Mouse (Mus musculus) cerebellum, postnatal 10 days (tissue): Measurements from ENCODE around the gene Tgfb2.

Experiments
- DNase-seq, 2 experiments: peaks; one replicate each; pipeline ENCODE4 v3.0.0; 2021; ENCODE audit warnings: mixed read lengths in 2 of 2

Tgfb2 gene

DNA sequence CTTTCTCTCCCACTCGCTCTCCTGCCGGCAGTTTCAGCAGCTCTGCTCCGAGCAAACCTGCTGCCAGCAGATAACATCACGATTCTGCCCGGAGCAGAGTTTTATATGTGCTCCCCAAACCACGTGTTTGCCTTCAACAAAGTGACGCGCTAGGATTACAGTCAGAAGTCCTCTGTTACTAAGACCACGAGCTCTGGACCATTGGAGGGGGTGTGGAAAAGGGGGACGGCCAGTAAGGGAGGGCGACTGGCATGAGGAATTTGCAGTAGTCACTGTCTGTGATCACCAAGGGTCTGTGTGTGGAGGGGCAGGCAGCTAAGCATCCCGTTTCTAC lies at the start of gene Tgfb2:
Tgfb2 (minus strand) TSS at position 75 of the 334 bp plus-strand sequence.
- peak in 1 of 2 experiments; percentile 42 for DNase-seq

DNA sequence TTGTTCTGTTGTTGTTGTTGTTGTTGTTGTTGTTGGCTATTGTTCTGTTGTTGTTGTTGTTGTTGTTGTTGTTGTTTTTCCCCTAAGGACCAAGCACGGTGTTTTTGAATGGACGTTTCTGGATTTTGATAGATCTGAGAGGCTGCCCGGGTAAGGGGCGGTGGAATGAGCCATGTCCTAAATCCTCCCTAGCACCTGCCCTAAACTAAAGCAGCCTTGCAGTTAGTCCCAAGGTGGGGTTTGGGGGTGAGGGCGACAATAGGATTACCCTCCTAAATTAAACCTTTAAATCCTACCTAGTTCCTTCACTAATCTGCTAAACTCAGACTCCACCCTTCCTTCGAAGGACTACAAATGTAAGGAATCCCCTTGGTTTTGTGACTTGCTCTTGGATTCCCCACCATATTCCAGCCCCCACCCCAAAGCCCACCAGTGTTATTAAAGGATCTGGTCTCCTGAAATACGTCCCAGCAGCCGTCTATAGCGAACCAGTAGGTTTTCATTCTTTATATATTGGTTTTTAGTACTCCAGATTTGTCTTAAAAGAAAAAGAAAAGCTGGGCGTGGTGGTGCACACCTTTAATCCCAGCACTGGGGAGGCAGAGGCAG lies 44.0 kb upstream of the Tgfb2 start:
- peak in 1 of 2 experiments; percentile 23 for DNase-seq

DNA sequence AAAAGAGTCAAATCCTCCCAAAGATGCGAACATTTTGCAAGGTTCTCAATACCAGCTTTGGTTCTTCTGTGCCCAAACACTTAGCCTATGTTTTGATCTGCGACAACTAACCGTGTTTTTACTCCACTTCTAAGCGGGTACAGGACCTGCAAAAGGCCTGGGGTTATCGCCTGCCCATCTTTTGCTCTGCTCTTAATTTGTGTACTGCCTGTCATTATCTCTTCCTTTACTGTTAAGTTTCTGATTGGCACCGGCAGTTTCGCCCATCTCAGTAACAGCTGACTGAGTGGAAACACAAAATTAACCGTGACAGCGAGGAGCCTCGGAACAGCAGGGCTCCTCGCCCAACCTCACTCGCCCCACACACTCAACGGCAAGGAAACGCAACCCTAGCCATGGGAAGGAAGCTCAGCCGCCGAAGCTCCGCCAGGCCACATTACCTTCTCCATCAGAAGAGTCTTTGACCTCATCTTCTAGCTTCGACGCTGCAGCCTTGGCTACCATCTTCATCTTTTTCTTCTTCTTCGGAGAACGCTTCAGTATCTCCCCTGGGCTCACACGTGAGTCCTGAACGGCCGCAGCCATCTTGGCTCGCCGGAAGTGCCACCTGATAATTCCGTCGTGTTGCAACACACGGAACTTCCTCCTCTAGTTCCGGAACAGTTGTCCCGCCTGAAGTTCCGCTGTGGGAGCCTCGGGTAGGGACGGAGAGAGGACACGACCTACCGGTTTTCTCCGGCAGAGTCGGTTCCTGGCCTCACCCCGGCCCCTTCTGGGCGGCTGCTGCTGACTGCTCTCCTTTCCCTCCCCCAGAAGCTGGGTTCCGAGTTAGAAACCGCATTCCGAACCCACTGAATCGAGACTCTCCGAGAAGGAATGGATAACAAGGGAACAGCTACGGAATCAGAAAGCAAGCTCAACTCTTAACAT lies 43.2 kb upstream of the Tgfb2 start, which contains the start of gene Rrp15:
Rrp15 (minus strand) TSS at position 635 of the 930 bp plus-strand sequence.
- peak; percentile 89 to 90 for DNase-seq

DNA sequence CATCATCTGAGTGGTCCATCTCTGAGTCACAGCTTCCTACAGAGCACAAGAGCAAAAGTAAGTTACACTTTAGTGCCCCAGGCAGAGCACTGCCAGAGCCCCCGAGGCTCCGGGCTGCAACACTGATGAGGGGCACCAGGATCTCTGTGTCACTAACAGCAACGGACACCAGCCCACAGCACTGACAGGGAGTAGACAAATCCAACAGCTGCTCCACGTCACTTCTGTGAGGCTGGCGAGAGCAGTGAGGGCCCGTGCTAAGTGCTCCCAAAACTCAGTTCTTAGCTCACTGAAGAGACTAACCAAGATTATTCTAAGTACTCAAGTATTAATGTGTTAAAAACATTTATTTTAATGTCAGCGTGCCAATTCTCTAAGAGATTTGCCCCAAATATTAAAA lies 34.0 kb upstream of the Tgfb2 start:
- no peak for DNase-seq

DNA sequence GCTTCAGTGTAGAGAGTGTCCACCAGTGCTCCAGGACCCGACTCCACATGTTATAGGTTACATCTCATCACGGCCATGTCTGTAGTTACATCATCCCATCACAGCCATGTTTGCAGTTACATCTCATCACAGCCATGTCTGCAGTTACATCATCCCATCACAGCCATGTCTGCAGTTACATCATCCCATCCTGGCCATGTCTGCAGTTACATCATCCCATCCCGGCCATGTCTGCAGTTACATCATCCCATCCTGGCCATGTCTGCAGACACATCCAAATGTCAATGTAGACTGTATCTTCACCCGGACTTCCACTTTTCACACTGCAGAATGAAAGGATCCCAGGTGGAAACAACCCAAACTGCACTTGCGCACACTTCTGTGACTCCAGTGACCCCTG lies 29.7 kb upstream of the Tgfb2 start:
- no peak for DNase-seq

DNA sequence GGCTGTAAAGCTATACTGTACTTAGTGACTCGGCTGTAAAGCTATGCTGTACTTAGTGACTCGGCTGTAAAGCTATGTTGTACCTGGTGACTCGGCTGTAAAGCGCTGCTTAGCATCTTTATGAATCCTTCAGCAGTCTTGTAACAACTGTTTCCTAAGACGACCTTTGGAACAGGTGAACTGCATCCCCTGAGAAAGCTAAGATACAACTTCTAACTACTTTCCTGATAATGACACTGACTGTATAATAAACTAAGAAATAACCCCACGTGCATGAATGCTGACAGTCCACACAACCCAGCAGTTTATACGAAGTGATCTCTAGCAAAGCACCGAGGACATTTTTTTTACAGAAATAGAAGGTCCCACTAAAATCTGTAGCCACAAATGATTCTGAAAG lies 27.3 kb upstream of the Tgfb2 start:
- DNase-seq, result no peak

DNA sequence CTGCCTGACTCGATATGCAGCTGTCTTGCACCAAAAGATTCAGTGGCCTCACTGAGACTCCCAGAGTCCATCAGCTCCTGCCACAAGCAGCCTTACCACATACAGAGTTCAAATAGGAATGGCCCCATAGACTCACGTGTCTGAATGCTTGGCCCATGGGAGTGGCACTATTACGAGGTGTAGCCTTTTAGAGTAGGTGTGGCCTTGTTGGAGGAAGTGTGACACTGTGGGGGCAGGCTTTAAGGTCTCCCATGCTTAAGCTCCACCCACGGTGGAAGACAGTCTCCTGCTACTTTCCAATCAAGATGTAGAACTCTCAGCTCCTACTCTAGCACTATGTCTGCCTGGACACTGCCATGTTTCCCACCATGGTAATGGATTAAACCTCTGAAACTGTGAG lies 23.0 kb upstream of the Tgfb2 start:
- DNase-seq, result no peak

DNA sequence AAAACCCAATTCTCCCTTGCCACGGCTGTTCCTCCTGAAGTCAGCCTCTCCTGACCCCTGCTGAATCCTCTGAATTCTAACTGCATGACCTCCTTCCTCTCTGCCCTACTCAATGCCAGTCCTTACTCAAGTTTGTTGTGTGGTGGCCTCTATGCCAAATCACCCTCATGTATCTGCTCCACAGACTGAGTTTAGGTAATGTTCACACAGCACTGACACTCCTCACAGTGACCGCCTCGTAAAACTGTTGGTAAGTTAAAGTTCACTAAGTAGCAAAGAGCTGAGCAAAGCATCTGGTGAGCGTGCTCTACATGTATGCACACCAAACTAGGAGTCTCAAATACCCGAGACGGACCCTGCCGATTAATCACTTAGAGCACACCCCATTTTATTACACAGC lies 20.3 kb upstream of the Tgfb2 start:
- no peak for DNase-seq

DNA sequence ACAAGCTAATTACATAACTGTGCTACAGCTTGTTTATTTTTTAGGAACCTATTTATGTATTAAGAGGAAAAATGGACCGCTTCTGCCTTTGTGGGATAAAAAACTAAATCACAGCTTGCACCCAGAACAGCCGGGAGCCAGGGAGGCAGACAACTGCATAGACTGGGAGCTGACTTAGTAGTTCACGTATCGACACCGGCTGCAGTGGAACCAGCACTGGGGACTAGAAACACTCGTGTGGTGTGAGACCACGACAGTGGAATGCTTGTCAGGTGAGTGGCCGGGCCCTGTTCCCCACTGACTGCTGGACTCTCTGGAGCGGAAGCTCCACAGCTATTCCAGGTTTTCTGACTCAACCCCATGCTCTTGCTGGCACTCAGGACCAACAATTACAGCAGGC lies 16.5 kb upstream of the Tgfb2 start:
- DNase-seq, result no peak

DNA sequence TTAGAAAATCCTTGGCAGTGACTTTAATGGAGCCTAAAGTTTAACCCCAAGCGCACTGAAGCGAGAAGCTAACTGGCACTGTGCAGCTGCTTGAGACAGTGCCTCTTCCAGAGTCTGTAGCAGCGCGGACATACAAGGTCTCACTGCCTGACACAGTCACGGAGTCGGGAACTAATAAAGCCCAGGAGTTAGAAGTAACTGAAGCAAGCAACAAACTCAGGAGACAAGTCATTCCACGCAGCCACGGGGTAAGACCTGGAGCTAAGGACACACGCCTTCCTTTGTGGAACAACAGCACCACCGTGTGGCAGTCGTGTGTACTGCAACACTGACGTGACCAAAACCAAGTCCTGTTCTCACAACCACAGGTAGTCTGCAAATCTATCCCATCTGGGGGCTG lies 16.1 kb upstream of the Tgfb2 start:
- DNase-seq, result peak; percentile 91 to 94

DNA sequence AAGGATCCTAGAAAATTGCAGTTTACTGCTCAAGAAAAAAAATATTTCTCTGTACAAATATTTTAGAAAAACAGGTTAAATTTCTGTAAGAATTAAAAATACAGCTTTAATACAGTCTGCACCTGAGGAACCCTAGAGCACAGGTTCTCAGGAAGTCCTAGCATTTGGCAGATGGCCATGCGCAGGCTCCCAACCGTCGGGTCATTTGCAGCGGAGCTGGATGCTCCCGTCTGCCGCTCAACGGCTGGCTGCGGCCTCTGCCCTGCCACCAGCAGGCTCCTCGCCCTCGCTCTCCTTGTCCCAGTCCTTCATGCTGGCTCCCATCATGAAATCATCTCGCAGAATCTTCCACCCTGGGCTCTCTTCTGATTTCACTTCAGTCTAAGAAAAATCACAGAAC lies 15.4 kb upstream of the Tgfb2 start:
- peak; percentile 52 to 60 for DNase-seq

DNA sequence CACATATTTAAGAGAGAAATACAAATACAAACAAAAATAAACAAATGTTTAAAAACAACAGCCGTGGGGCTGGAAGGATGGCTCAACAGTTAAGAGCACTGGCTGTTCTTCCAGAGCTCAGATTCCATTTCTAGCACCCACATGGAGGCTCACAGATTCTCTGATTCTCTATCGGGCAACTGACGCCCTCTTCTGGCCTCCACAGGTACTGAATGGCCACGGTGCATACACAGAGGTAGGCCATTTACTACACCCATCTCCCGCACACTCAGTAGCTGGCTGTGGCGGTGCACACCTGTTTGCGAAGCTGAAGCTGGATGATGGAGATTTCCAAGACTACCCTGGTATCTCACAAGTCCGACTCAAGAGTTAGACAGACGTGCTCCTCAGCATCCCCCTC lies 13.9 kb upstream of the Tgfb2 start:
- DNase-seq, result peak; percentile 44 to 57

DNA sequence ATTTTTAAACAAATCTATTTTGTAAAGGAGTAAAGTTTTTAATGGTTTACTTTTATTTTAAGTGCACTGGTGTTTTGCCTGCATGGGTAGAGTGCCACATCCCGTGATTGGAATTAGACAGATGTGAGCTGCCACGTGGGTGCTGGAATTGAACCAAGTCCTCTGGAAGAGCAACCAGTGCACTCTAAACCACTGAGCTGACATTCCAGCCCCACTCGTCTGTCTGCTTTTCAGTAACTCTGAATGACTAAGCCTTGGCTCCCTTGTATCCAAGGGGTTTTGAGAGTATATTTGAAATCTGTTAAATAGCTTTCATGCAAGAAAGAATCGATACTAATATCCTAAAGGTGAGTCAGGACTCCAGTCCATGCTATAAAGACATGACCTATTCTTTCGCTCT lies 13.1 kb upstream of the Tgfb2 start:
- DNase-seq, result no peak

DNA sequence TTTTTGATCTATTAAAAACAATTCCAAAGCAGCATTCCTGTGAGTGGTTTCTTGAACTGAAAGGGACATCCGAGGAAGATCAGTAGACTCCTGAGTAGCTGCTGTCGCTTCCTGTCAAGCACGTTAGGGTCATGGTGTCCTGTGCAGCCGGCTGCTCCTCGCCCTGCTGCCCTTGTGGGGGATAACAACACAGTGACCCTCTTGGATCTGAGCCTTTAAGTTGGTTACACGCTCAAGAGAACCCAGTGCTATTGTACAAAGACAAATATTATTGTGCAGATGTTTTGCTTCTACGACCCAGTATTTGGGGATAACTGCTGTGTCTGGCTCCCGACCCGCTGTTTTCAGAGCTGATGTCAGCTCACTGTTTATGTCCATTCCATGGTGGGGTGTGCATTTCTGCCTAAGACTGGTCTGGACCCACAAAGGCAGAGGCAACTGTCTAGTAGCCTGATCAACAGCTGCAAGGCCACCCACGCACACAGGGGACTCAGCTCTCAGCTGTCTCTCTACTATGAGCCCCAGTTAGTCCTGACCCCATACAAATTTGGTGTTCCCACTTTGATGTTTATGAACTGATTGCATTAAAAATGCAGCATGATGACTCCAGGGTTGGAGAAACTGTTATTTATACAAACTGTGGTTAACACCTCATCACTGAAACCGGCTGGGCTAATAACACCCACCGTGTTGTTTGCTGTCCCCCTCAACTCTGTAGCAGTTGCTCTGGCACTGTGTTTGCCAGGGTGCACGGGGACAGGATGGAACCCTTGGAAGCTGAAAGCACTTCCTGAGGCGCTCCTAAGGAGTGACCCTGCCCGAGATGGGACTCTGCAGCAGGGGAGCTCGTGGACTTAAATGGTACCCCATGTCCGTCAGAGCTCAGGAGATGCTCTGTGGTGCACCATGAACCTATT lies 9.4 kb upstream of the Tgfb2 start:
- no peak for DNase-seq

DNA sequence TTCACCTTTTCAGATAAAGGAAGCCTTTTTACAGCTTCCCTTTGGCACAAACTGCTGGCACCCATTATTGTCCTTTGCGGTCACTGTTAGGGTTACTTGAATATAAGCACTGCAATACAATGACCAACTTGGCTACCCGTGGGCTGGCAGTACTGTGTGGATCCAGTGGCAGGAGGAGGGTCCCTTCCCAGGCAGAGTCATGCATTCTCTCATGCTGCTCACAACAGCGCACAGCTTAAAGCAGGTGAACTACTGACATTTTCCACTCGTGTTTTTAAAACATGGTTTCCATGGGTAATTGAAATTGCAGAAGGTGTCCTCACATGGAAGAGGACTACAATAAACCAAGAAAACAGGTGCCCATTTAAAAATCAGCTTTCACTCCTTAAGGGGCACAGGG lies 8.4 kb upstream of the Tgfb2 start:
- no peak for DNase-seq

DNA sequence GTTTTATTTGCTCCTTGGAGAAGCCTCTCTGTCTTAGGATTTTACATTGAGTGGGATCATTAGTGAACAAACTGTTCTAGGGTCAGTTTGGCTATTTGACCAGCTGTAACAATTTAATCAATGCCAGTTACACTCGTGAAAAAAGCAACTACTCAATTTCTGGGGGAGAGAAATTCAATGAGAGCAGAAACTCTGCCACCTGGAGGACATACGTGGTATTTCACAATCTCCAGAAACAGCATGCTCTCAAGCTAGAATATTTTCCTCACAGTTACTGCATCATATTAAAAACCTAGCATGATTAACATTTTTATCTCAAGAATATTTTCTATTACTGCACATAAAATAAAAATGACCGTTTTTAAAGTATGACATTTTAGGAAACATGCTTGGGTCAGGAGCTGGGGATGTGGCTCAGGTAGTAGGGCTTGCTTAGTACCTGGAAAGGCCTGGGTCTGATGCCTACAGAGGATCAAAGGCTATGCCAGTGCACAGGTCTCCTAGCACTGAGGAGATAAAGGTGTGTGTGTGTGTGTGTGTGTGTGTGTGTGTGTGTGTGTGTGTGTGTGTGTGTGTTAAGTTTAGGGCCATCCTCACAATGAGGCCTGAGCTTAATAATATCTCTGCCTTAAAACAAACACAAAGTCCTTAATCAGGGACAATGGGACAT lies 7.1 kb upstream of the Tgfb2 start:
- peak; percentile 69 to 82 for DNase-seq

DNA sequence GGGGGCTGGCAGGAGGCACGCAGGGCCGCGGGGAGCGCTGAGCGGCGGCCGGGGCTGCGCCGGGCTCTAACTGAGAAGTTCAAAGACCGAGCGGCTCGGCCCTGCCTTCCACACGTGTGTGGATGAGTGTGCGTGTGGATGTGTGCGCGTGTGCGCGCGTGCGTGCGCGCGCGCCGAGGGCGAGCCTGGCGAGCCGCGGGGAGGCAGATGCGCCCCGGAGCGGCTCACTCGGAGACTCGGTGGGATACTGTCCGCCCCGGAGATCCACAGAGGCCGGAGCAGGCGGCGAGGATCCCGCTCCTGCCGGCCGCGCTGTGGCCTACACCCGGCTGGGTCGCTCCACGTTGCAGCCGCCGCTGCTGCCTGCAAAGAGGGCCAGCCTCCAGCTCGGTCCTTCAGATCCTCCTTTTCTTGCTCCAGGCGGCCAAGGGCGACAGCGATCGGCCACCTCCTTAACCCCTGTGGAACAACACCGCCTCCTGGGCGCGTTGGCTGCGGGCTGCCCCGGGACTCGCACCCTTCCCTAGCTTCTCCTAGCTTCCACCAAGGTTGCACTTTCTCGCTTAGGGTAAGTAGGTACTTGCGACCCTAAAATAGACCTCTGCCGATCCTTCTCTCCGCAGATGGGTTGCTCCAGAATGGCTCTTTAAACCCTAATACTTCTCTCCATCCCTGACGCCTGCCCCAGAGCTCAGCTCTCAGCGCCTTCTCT lies 430 bp downstream of the Tgfb2 start:
- peak; percentile 69 to 71 for DNase-seq

DNA sequence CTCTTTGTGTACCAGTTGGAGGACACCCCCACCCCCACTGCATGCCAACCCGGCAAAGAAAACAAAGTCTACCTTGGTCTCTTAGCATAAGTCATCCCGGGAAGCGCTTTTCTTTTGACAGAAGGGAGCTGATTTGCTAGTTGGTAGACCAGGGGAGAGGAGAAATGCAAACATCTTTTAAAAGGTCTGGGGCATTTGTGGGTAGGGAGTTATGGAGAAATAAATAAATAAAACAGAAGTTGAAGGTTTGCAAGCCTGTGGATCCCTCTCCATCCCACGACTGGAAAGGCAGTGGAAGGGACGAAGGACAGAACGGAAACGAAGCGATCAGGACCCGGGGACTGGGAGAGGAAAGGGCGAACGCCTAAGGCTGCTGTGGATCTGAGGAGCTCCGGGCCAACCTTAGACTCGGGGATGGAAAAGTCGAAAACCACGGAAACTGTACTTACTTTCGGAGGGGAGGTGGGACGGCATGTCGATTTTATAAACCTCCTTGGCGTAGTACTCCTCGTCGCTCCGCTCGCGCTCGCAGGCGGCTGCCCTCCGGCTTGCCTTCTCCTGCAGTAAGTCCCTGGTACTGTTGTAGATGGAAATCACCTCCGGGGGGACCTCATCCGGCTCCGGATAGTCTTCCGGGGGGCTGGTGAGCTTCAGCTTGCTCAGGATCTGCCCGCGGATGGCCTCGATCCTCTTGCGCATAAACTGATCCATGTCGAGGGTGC lies 1.6 kb downstream of the Tgfb2 start:
- DNase-seq, result peak; percentile 60 to 61

DNA sequence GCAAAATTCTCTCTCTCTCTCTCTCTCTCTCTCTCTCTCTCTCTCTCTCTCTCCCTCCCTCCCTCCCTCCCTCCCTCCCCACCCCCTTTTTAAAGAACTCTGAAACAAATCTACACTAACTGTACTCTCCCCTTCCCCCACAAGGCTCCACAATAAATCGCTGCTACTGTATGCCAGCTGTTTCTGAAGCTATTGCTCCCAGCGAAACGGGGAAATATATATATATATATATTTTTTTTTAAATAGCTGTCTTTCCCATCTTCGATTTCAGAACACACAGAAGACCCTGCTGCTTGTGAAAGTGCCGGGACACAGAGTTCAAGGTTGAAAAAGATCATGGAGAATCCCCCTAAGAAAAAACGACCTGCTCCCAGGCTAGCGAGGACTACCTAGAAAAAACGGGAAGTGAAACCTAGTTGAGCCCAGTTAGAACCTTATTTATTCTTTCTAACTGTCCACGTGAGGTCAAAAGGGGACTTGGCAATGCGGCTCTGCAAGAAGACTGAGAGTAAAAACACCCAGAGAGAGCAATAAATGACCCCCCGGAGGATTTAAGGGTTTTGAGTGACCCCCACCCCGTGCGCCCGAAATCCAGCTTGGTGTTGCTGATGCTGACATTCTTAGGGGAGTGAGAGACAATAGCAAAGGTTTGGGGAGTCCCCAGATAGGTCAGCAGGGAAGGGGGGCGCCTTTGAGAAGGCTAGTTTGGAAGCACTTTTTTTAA lies 2.4 kb downstream of the Tgfb2 start:
- peak in 1 of 2 experiments; percentile 46 for DNase-seq
